Comparison of ENCODE assay signal across 13 mouse cellular contexts in genomic region chr17:58643793-58644192, GRCm38 (mm10).
"Had no signal": no experiment of that assay in that cellular context is flagged by ENCODE, and none has a peak within 500 bp of the region (broad histone marks: within the 10 kb centered on the region; RNA-seq: fewer than 3 reads in every experiment).

No protein-coding gene starts in this region.

- H3K4me1 ChIP-seq: limb, embryonic 12.5 days; neural tube, embryonic 15.5 days had no signal

- H3K36me3 ChIP-seq: limb, embryonic 12.5 days; neural tube, embryonic 15.5 days had no signal

- DNase-seq: kidney, postnatal 10 days; kidney, postnatal 4 days; lung, adult 18-20 months; lung, postnatal 36 days; midbrain, embryonic 14.5 days; retina, postnatal 1 day; right cerebral cortex, postnatal 4 days; spleen, adult 18-20 months; thymus, postnatal 36 days had no signal

- H3K4me2 ChIP-seq: limb, embryonic 12.5 days; neural tube, embryonic 15.5 days had no signal

- H3K4me3 ChIP-seq: layer of hippocampus, adult 2 months; limb, embryonic 12.5 days; myocyte; neural tube, embryonic 15.5 days had no signal

- H3K9ac ChIP-seq: limb, embryonic 12.5 days; neural tube, embryonic 15.5 days had no signal

- H3K27me3 ChIP-seq: limb, embryonic 12.5 days; neural tube, embryonic 15.5 days had no signal

- H3K27ac ChIP-seq: layer of hippocampus, adult 2 months; limb, embryonic 12.5 days; neural tube, embryonic 15.5 days had no signal

- H3K9me3 ChIP-seq: limb, embryonic 12.5 days; neural tube, embryonic 15.5 days had no signal
